In genomic region chr16:57754526-57755125, GRCm38 (mm10) we compare ENCODE assay signal across 8 mouse cellular contexts. TPM values are rescaled to one million over a fixed set of nuclear protein-coding genes. Genes with fewer than 3 reads are reported as not detected.
DNase-seq lines count a peak whose midpoint lies in the region; ATAC-seq lines count a peak whose summit lies in the region.

Col8a1 (minus strand) TSS chr16:57754737.

- ATAC-seq in midbrain, embryonic 13.5 days = peak; percentile 70

- H3K9ac ChIP-seq in midbrain, embryonic 13.5 days (replicated peaks) = peak within 1 kb of the TSS; percentile 63

- WGBS in midbrain, embryonic 13.5 days = 3% methylated on average over 19 of the region's 19 CpGs

- peaks cover 11% of the 10 kb centered on the region; the same call in 1 of the 2 replicates for H3K4me1 ChIP-seq in midbrain, embryonic 13.5 days (replicated peaks)

- H3K9me3 ChIP-seq in midbrain, embryonic 13.5 days = no peaks in the 10 kb centered on the region

- H3K27ac ChIP-seq in midbrain, embryonic 13.5 days = no peak within 1 kb of the TSS

- H3K27me3 ChIP-seq in midbrain, embryonic 13.5 days = no peaks in the 10 kb centered on the region

- peak; percentile 6 for DNase-seq in gastrocnemius, postnatal 14 days
- DNase-seq in gastrocnemius, postnatal 36 days = no peak
- DNase-seq in adrenal gland, postnatal 25 days = peak; percentile 12
- peak; percentile 54 to 64 for DNase-seq in heart, adult 18-20 months
- DNase-seq in kidney, adult 8-10 months = peak; percentile 8 to 10
- DNase-seq in T-cell, adult 2 months (ENCODE audit: low spot score) = no peak
- no peak for DNase-seq in ovary, adult 18-20 months (ENCODE audit: low spot score)

- peak within 1 kb of the TSS; percentile 47 for H3K4me3 ChIP-seq in midbrain, embryonic 13.5 days (replicated peaks)

- intact Hi-C loops in gastrocnemius, postnatal 14 days (cut with DNase I; ENCODE audit: low total_unique reads) = no loop called here
- intact Hi-C loops in gastrocnemius, postnatal 36 days (cut with DNase I) = no loop called here

- peak within 1 kb of the TSS; percentile 71 for H3K4me2 ChIP-seq in midbrain, embryonic 13.5 days (replicated peaks)

- no peaks in the 10 kb centered on the region for H3K36me3 ChIP-seq in midbrain, embryonic 13.5 days

RNA-seq across cellular contexts. Expression of gene Col8a1, which starts in this region (rescaled TPM):
- 1 to 10 TPM; 4.8 to 7.8 TPM for total RNA-seq in gastrocnemius, postnatal 14 days (2021)
- 1 to 10 TPM; 4.1 to 5.0 TPM for total RNA-seq in gastrocnemius, postnatal 36 days (2021)
- 2.9 TPM in 2 replicates for total RNA-seq in adrenal gland, postnatal 25 days (2021)
- total RNA-seq in heart, adult 18-20 months (2021) = 1 to 10 TPM; 4.6 to 4.9 TPM
- 2.1 and 4.3 TPM in 2 replicates for polyA plus RNA-seq in midbrain, embryonic 13.5 days (2015; fragmentation: Nextera tagmentation; extraction: Ambion mirVana)

Comparison
In these comparisons a context has a peak if more than half of its experiments do, and no peak if none do; other contexts are left out.
1. DNase-seq: peak in gastrocnemius, postnatal 14 days (single experiment), adrenal gland, postnatal 25 days (single experiment), heart, adult 18-20 months (2 of 2) and kidney, adult 8-10 months (2 of 2); none in gastrocnemius, postnatal 36 days (0 of 2), T-cell, adult 2 months (single experiment) and ovary, adult 18-20 months (single experiment).